Comparison of ENCODE assay signal across 23 mouse cellular contexts in the genomic region with DNA sequence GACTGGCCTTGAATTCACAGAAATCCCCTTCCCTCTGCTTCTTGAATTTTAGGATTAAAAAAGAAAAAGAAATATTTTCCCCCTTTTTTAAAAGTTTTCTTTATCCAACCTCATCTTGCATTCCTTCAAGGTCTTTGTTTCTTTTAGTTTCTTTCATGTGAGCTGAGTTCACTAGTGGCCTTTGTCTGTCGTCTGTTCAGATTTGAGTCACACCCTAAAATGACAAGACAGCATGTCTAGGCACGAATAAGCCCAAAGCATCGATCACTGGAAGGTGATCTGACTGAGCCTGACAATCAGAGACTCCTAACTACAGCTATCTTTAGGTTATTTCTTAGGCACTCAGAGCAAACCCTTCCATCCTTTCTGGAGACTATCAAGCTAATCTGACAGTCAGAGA.
"Had no signal": no experiment of that assay in that cellular context is flagged by ENCODE, and none has a peak within 500 bp of the region (broad histone marks: within the 10 kb centered on the region; RNA-seq: fewer than 3 reads in every experiment).

No protein-coding gene starts in this region.

- H3K4me3 ChIP-seq: gastrocnemius, adult 2 months; heart, adult 2 months; heart, embryonic 12.5 days; hindbrain, embryonic 10.5 days; hindbrain, embryonic 12.5 days; limb, embryonic 13.5 days; limb, embryonic 15.5 days; liver, embryonic 12.5 days had no signal

- H3K4me2 ChIP-seq: heart, embryonic 12.5 days; hindbrain, embryonic 12.5 days; hindbrain, embryonic 14.5 days; limb, embryonic 13.5 days; limb, embryonic 15.5 days; liver, embryonic 12.5 days had no signal

- H3K9ac ChIP-seq: heart, embryonic 12.5 days; hindbrain, embryonic 12.5 days; hindbrain, embryonic 14.5 days; limb, embryonic 13.5 days; limb, embryonic 15.5 days; liver, embryonic 12.5 days; liver, embryonic 14.5 days had no signal

- DNase-seq: gastrocnemius, adult 2 months; gastrocnemius, postnatal 10 days; gastrocnemius, postnatal 25 days; heart, adult 2 months; heart, postnatal 10 days; heart, postnatal 4 days; kidney, adult 18-20 months; kidney, adult 8-10 months; kidney, postnatal 14 days; kidney, postnatal 36 days; layer of hippocampus, adult 9-11 months; layer of hippocampus, postnatal 36 days; left cerebral cortex, postnatal 4 days had no signal

- H3K36me3 ChIP-seq: heart, embryonic 12.5 days; hindbrain, embryonic 10.5 days; hindbrain, embryonic 12.5 days; limb, embryonic 13.5 days; limb, embryonic 15.5 days; liver, embryonic 12.5 days had no signal

- ATAC-seq: hindbrain, embryonic 16.5 days; intestine, embryonic 16.5 days; liver, embryonic 12.5 days had no signal

- H3K4me1 ChIP-seq: hindbrain, embryonic 10.5 days; hindbrain, embryonic 12.5 days; limb, embryonic 13.5 days; limb, embryonic 15.5 days; liver, embryonic 12.5 days had no signal

- H3K27ac ChIP-seq: gastrocnemius, adult 2 months; heart, adult 2 months; hindbrain, embryonic 10.5 days; hindbrain, embryonic 12.5 days; hindbrain, embryonic 14.5 days; limb, embryonic 13.5 days; limb, embryonic 15.5 days; liver, embryonic 12.5 days; liver, embryonic 14.5 days had no signal

- H3K9me3 ChIP-seq: heart, embryonic 12.5 days; hindbrain, embryonic 10.5 days; hindbrain, embryonic 12.5 days; limb, embryonic 13.5 days; limb, embryonic 15.5 days; liver, embryonic 12.5 days had no signal

- H3K27me3 ChIP-seq: heart, embryonic 12.5 days; hindbrain, embryonic 12.5 days; limb, embryonic 13.5 days; limb, embryonic 15.5 days; liver, embryonic 12.5 days had no signal
